ENCODE assay signal across 8 mouse cellular contexts in genomic region chr19:53557267-53557936, GRCm38 (mm10). TPM values are rescaled to one million over a fixed set of nuclear protein-coding genes. Genes with fewer than 3 reads are reported as not detected.
DNase-seq lines count a peak whose midpoint lies in the region; ATAC-seq and TF ChIP-seq lines count a peak whose summit lies in the region.

No protein-coding gene starts in this region.

- H3K36me3 ChIP-seq in embryonic facial prominence, embryonic 15.5 days: no peaks in the 10 kb centered on the region
- H3K36me3 ChIP-seq in intestine, postnatal 0 days (ENCODE audit: control insufficient read depth, insufficient read depth): no peaks in the 10 kb centered on the region
- no peaks in the 10 kb centered on the region for H3K36me3 ChIP-seq in midbrain, embryonic 14.5 days (ENCODE audit: control insufficient read depth, insufficient read depth, low read length)

- no peaks in the 10 kb centered on the region for H3K9me3 ChIP-seq in embryonic facial prominence, embryonic 15.5 days (replicated peaks)
- no peaks in the 10 kb centered on the region for H3K9me3 ChIP-seq in intestine, postnatal 0 days (ENCODE audit: control insufficient read depth)
- no peaks in the 10 kb centered on the region for H3K9me3 ChIP-seq in midbrain, embryonic 14.5 days (ENCODE audit: control insufficient read depth, low read length)

- no peak overlapping the region for H3K27ac ChIP-seq in embryonic facial prominence, embryonic 15.5 days (replicated peaks)
- no peak overlapping the region for H3K27ac ChIP-seq in intestine, postnatal 0 days (ENCODE audit: low read depth, low read length)
- H3K27ac ChIP-seq in midbrain, embryonic 14.5 days (replicated peaks; ENCODE audit: low read depth, low read length): no peak overlapping the region

- TF ChIP-seq CTCF in intestine, postnatal 0 days (IDR thresholded peaks at IDR 0.05; ENCODE audit: low read depth): no peak

- peak overlapping the region; percentile 45 for H3K4me2 ChIP-seq in embryonic facial prominence, embryonic 15.5 days (replicated peaks)
- peak overlapping the region; percentile 38 for H3K4me2 ChIP-seq in intestine, postnatal 0 days (replicated peaks; ENCODE audit: low read depth)
- H3K4me2 ChIP-seq in midbrain, embryonic 14.5 days (ENCODE audit: low read length): peak overlapping the region; percentile 19

- peaks cover 12% of the 10 kb centered on the region; the same call in 1 of the 2 replicates for H3K4me1 ChIP-seq in embryonic facial prominence, embryonic 15.5 days
- peaks cover 4% of the 10 kb centered on the region; the same call in 1 of the 2 replicates for H3K4me1 ChIP-seq in intestine, postnatal 0 days (replicated peaks; ENCODE audit: control insufficient read depth, insufficient read depth, low read length)
- no peaks in the 10 kb centered on the region for H3K4me1 ChIP-seq in midbrain, embryonic 14.5 days (ENCODE audit: control insufficient read depth, insufficient read depth, low read length)

- peak overlapping the region; percentile 13 for H3K4me3 ChIP-seq in embryonic facial prominence, embryonic 15.5 days (replicated peaks)
- H3K4me3 ChIP-seq in intestine, postnatal 0 days (ENCODE audit: low read depth, low read length): no peak overlapping the region
- H3K4me3 ChIP-seq in midbrain, embryonic 14.5 days (replicated peaks; ENCODE audit: low read depth, low read length): no peak overlapping the region

- 24% methylated on average over 20 of the region's 20 CpGs for WGBS in embryonic facial prominence, embryonic 15.5 days
- WGBS in intestine, postnatal 0 days: 27% methylated on average over 20 of the region's 20 CpGs
- 29% methylated on average over 20 of the region's 20 CpGs for WGBS in midbrain, embryonic 14.5 days

- ATAC-seq in embryonic facial prominence, embryonic 15.5 days (ENCODE audit: insufficient number of reproducible peaks, low FRiP score, low TSS enrichment, low read depth): no peak; the same call in 1 of the 2 replicates
- 0 out of 2 replicates have a peak, but pooled peaks have one; percentile 11 for ATAC-seq in intestine, postnatal 0 days
- ATAC-seq in midbrain, embryonic 14.5 days (ENCODE audit: low FRiP score, low TSS enrichment): no peak

- no peak overlapping the region for H3K9ac ChIP-seq in embryonic facial prominence, embryonic 15.5 days
- H3K9ac ChIP-seq in intestine, postnatal 0 days (ENCODE audit: low read depth, low read length): no peak overlapping the region
- H3K9ac ChIP-seq in midbrain, embryonic 14.5 days (replicated peaks; ENCODE audit: low read length): no peak overlapping the region

- DNase-seq in heart, adult 18-20 months: peak; percentile 35 to 36
- DNase-seq in heart, adult 8-10 months (ENCODE audit: low spot score): no peak
- DNase-seq in midbrain, embryonic 14.5 days: peak; percentile 8
- no peak for DNase-seq in adipocyte (ENCODE audit: low spot score)
- no peak for DNase-seq in spleen, postnatal 14 days (ENCODE audit: low spot score in 2 of 2)
- no peak for DNase-seq in right cerebral cortex, adult 2 months (ENCODE audit: low spot score in 2 of 2)

- H3K27me3 ChIP-seq in embryonic facial prominence, embryonic 15.5 days: no peaks in the 10 kb centered on the region
- H3K27me3 ChIP-seq in intestine, postnatal 0 days (replicated peaks; ENCODE audit: control insufficient read depth, insufficient read depth, low read length): no peaks in the 10 kb centered on the region
- no peaks in the 10 kb centered on the region for H3K27me3 ChIP-seq in midbrain, embryonic 14.5 days (ENCODE audit: control insufficient read depth, insufficient read depth, low read length)

RNA-seq across cellular contexts. Expression of gene Dusp5, which starts 28.5 kb away (rescaled TPM):
- total RNA-seq in heart, adult 18-20 months (2021): 1 to 10 TPM; 3.3 to 4.2 TPM
- total RNA-seq in heart, adult 8-10 months (2022): 1 to 10 TPM; 3.1 to 5.6 (median 4.2) TPM
- 3.1 and 4.0 TPM in 2 replicates for polyA plus RNA-seq in embryonic facial prominence, embryonic 15.5 days (2015; fragmentation: Nextera tagmentation; extraction: Ambion mirVana)
- polyA plus RNA-seq in intestine, postnatal 0 days (2015; fragmentation: Nextera tagmentation; extraction: Ambion mirVana): 12.4 and 14.6 TPM in 2 replicates
- polyA plus RNA-seq in midbrain, embryonic 14.5 days (2014; fragmentation: Nextera tagmentation; extraction: Ambion mirVana): 3.1 and 4.6 TPM in 2 replicates

RNA-seq across cellular contexts. Expression of gene Nutf2-ps1, which starts 31.5 kb away (rescaled TPM):
- 10 to 100 TPM; 61.0 to 86.5 TPM for total RNA-seq in heart, adult 18-20 months (2021)
- total RNA-seq in heart, adult 8-10 months (2022): 100 to 1,000 TPM in 1 of 4 experiments, 10 to 100 TPM in 3; 72.8 to 105 (median 87.4) TPM
- 301 and 343 TPM in 2 replicates for polyA plus RNA-seq in embryonic facial prominence, embryonic 15.5 days (2015; fragmentation: Nextera tagmentation; extraction: Ambion mirVana)
- polyA plus RNA-seq in intestine, postnatal 0 days (2015; fragmentation: Nextera tagmentation; extraction: Ambion mirVana): 105 and 125 TPM in 2 replicates
- 221 and 229 TPM in 2 replicates for polyA plus RNA-seq in midbrain, embryonic 14.5 days (2014; fragmentation: Nextera tagmentation; extraction: Ambion mirVana)

RNA-seq across cellular contexts. Expression of gene Smc3, which starts 42.8 kb away (rescaled TPM):
- 10 to 100 TPM; 20.2 to 22.6 TPM for total RNA-seq in heart, adult 18-20 months (2021)
- 10 to 100 TPM; 16.0 to 23.4 (median 21.1) TPM for total RNA-seq in heart, adult 8-10 months (2022)
- polyA plus RNA-seq in embryonic facial prominence, embryonic 15.5 days (2015; fragmentation: Nextera tagmentation; extraction: Ambion mirVana): 63.1 and 66.0 TPM in 2 replicates
- 24.4 and 24.9 TPM in 2 replicates for polyA plus RNA-seq in intestine, postnatal 0 days (2015; fragmentation: Nextera tagmentation; extraction: Ambion mirVana)
- 66.3 and 67.8 TPM in 2 replicates for polyA plus RNA-seq in midbrain, embryonic 14.5 days (2014; fragmentation: Nextera tagmentation; extraction: Ambion mirVana)

Comparison
In these comparisons a context has a peak if more than half of its experiments do, and no peak if none do; other contexts are left out.
1. DNase-seq: peak in heart, adult 18-20 months (2 of 2) and midbrain, embryonic 14.5 days (single experiment); none in heart, adult 8-10 months (single experiment), adipocyte (single experiment), spleen, postnatal 14 days (0 of 2) and right cerebral cortex, adult 2 months (0 of 2).
2. Peak in every context shown above with its lines, with median percentiles within 50 percentile points of each other: H3K4me2 ChIP-seq.